Mouse (Mus musculus) leukemia stem cell, adult 10-12 weeks (primary cell): ENCODE data around the gene Tmem17. TPM values are rescaled to one million over a fixed set of nuclear protein-coding genes. Genes with fewer than 3 reads are reported as not detected.

Source experiments
- polyA plus RNA-seq: library from polyadenylated mRNA; stranded (reverse); fragments of >175 nt; gene quantifications from 2 replicates; pipeline ENCODE4 v1.2.3, GENCODE M21; 2012; ENCODE audit warnings: low replicate concordance

Gene Tmem17
- polyA plus RNA-seq = 0.29 and 0.51 TPM in 2 replicates

GRCm38 (mm10) chr11:22512038-22513001 is at the start of gene Tmem17:
Tmem17 (plus strand) TSS chr11:22512088.

Other genes starting within 250 kb of the Tmem17 start
- 0.16 and 0.24 TPM in 2 replicates for gene Ehbp1, start 169.8 kb upstream of the Tmem17 start, polyA plus RNA-seq